Mouse (Mus musculus) kidney, adult 2 months (tissue): ENCODE measurements at regions not wholly inside any gene's neighbourhood (a gene's known extent, or its start where the extent isn't known, plus 50 kb on each side); places are given as distances from the start of the nearest gene placed in this dataset.

Experiments
- CTCF ChIP-seq: fragments of 200-500 bp; conservative IDR thresholded peaks from 2 replicates; pipeline ENCODE4 v1.5.1; 2011; ENCODE audit warnings: low read depth, mild to moderate bottlenecking, control low read depth, low read length, moderate library complexity, mixed read lengths; ENCODE audit not compliant: insufficient read depth, insufficient read length
- POLR2A ChIP-seq: fragments of 200-500 bp; IDR thresholded peaks from one replicate; pipeline ENCODE4 v1.6.1; 2011; ENCODE audit warnings: low read depth, low read length, control low read depth

- TF ChIP-seq CTCF (no peak), POLR2A (no peak)
Measured at GRCm38 (mm10) chr10:15140703-15141102, 422.7 kb upstream of the Gje1 start.
